Mouse (Mus musculus) hindbrain, embryonic 10.5 days (tissue): ENCODE measurements around the gene Mpzl1. TPM values are rescaled to one million over a fixed set of nuclear protein-coding genes. Genes with fewer than 3 reads are reported as not detected.
A peak's percentile ranks its signal among the peaks of the same experiment; 100 is the strongest.

Experiments used
- DNase-seq: peaks from one replicate; pipeline ENCODE4 v3.0.0-alpha.2; 2017; ENCODE audit warnings: low spot score
- H3K27ac ChIP-seq: fragments of 300-500 bp; sonication (generic); 2 replicates; pipeline ENCODE4 v1.5.1; 2016; ENCODE audit warnings: mild to moderate bottlenecking, moderate library complexity
- H3K27me3 ChIP-seq: fragments of 300-500 bp; sonication (generic); 2 replicates; pipeline ENCODE4 v1.6.1; 2016; ENCODE audit warnings: mild to moderate bottlenecking; ENCODE audit not compliant: poor library complexity, insufficient read depth, severe bottlenecking
- H3K36me3 ChIP-seq: fragments of 300-500 bp; sonication (generic); 2 replicates; pipeline ENCODE4 v1.6.1; 2016; ENCODE audit warnings: mild to moderate bottlenecking, moderate library complexity
- H3K4me1 ChIP-seq: fragments of 300-500 bp; sonication (generic); replicated peaks from 2 replicates; pipeline ENCODE4 v1.6.1; 2016; ENCODE audit warnings: mild to moderate bottlenecking
- H3K4me3 ChIP-seq: fragments of 300-500 bp; sonication (generic); 2 replicates; pipeline ENCODE4 v1.5.1; 2016; ENCODE audit warnings: mild to moderate bottlenecking, moderate library complexity
- H3K9me3 ChIP-seq: fragments of 300-500 bp; sonication (generic); 2 replicates; pipeline ENCODE4 v1.6.1; 2016; ENCODE audit warnings: mild to moderate bottlenecking, moderate library complexity
- WGBS: fragments of 180-500 bp; shearing (Covaris S2); methylation state at CpG from one replicate; pipeline ENCODE4 v1.1.7; 2016; 5-methylcytosine and 5-hydroxymethylcytosine counted together
- polyA plus RNA-seq: library from polyadenylated mRNA; unstranded; fragments of >200 nt; fragmentation: Nextera tagmentation; extraction: Ambion mirVana; gene quantifications from 2 replicates; pipeline ENCODE4 v1.2.1, GENCODE M21; 2016

Mpzl1 gene
- polyA plus RNA-seq, 1 experiment from 2014 or later, result 119 TPM

GRCm38 (mm10) chr1:165583529-165584184 is 50.7 kb downstream of the Mpzl1 start:
- Histone ChIP-seq H3K4me1 (peaks cover 13% of the 10 kb centered on the region), H3K4me3 (no peak overlapping the region), H3K9me3 (no peaks in the 10 kb centered on the region), H3K36me3 (no peaks in the 10 kb centered on the region), H3K27me3 (no peaks in the 10 kb centered on the region), H3K27ac (no peak overlapping the region)
- WGBS, result 32% methylated on average over 12 of the region's 12 CpGs
- peak; percentile 85 for DNase-seq

- H3K9me3 ChIP-seq, result no peaks in the 10 kb centered on the region
- no peak overlapping the region for H3K27ac ChIP-seq
- DNase-seq, result no peak
- H3K4me1 ChIP-seq, result peaks cover 2% of the 10 kb centered on the region; the same call in 1 of the 2 replicates
- no peaks in the 10 kb centered on the region for H3K36me3 ChIP-seq
- H3K4me3 ChIP-seq, result no peak overlapping the region
- WGBS, result 97% methylated on average over 3 of the region's 3 CpGs
- no peaks in the 10 kb centered on the region for H3K27me3 ChIP-seq
Measured at GRCm38 (mm10) chr1:165581255-165581654, 53.1 kb downstream of the Mpzl1 start.

GRCm38 (mm10) chr1:165579332-165579731 is 55.0 kb downstream of the Mpzl1 start:
- Histone ChIP-seq H3K27me3 (no peaks in the 10 kb centered on the region), H3K4me3 (no peak overlapping the region), H3K4me1 (peaks cover 2% of the 10 kb centered on the region; the same call in 1 of the 2 replicates), H3K9me3 (no peaks in the 10 kb centered on the region), H3K36me3 (no peaks in the 10 kb centered on the region), H3K27ac (no peak overlapping the region)
- DNase-seq, result no peak
- 53% methylated on average over 5 of the region's 5 CpGs for WGBS

- no peak overlapping the region for H3K27ac ChIP-seq
- H3K27me3 ChIP-seq, result no peaks in the 10 kb centered on the region
- H3K9me3 ChIP-seq, result no peaks in the 10 kb centered on the region
- H3K4me3 ChIP-seq, result no peak overlapping the region
- H3K36me3 ChIP-seq, result no peaks in the 10 kb centered on the region
- no peaks in the 10 kb centered on the region for H3K4me1 ChIP-seq
- DNase-seq, result no peak
- WGBS, result 82% methylated on average over 9 of the region's 9 CpGs
Measured at GRCm38 (mm10) chr1:165576459-165577112, 57.8 kb downstream of the Mpzl1 start.

- DNase-seq, result no peak
- Histone ChIP-seq H3K4me3 (no peak overlapping the region), H3K9me3 (no peaks in the 10 kb centered on the region), H3K27ac (no peak overlapping the region), H3K36me3 (no peaks in the 10 kb centered on the region), H3K4me1 (no peaks in the 10 kb centered on the region), H3K27me3 (no peaks in the 10 kb centered on the region)
- 80% methylated on average over 4 of the region's 4 CpGs for WGBS
Measured at GRCm38 (mm10) chr1:165576005-165576404, 58.3 kb downstream of the Mpzl1 start.

- no peaks in the 10 kb centered on the region for H3K36me3 ChIP-seq
- no peak overlapping the region for H3K4me3 ChIP-seq
- WGBS, result 75% methylated on average over 7 of the region's 7 CpGs
- no peak overlapping the region for H3K27ac ChIP-seq
- no peaks in the 10 kb centered on the region for H3K9me3 ChIP-seq
- H3K27me3 ChIP-seq, result no peaks in the 10 kb centered on the region
- DNase-seq, result no peak
- no peaks in the 10 kb centered on the region for H3K4me1 ChIP-seq
Measured at GRCm38 (mm10) chr1:165567466-165567865, 66.9 kb downstream of the Mpzl1 start.

GRCm38 (mm10) chr1:165565283-165565682 is 69.1 kb downstream of the Mpzl1 start:
- H3K27ac ChIP-seq, result no peak overlapping the region
- WGBS, result 93% methylated on average over 4 of the region's 4 CpGs
- no peaks in the 10 kb centered on the region for H3K27me3 ChIP-seq
- H3K4me3 ChIP-seq, result no peak overlapping the region
- H3K9me3 ChIP-seq, result no peaks in the 10 kb centered on the region
- H3K4me1 ChIP-seq, result no peaks in the 10 kb centered on the region
- no peaks in the 10 kb centered on the region for H3K36me3 ChIP-seq
- DNase-seq, result no peak

- H3K27ac ChIP-seq, result no peak overlapping the region
- H3K9me3 ChIP-seq, result no peaks in the 10 kb centered on the region
- no peaks in the 10 kb centered on the region for H3K4me1 ChIP-seq
- DNase-seq, result no peak
- 87% methylated on average over 9 of the region's 9 CpGs for WGBS
- H3K36me3 ChIP-seq, result no peaks in the 10 kb centered on the region
- no peak overlapping the region for H3K4me3 ChIP-seq
- no peaks in the 10 kb centered on the region for H3K27me3 ChIP-seq
Measured at GRCm38 (mm10) chr1:165559073-165559472, 75.3 kb downstream of the Mpzl1 start.

GRCm38 (mm10) chr1:165556711-165557110 is 77.6 kb downstream of the Mpzl1 start:
- H3K36me3 ChIP-seq, result no peaks in the 10 kb centered on the region

More at GRCm38 (mm10) chr1:165556711-165557110, 77.6 kb downstream of the Mpzl1 start:
- H3K27me3 ChIP-seq, result no peaks in the 10 kb centered on the region
- H3K9me3 ChIP-seq, result peaks cover 5% of the 10 kb centered on the region; the same call in 1 of the 2 replicates
- no peak overlapping the region for H3K27ac ChIP-seq
- 77% methylated on average over 2 of the region's 2 CpGs for whole genome bisulfite sequencing
- DNase-seq, result no peak
- H3K4me1 ChIP-seq, result no peaks in the 10 kb centered on the region
- no peak overlapping the region for H3K4me3 ChIP-seq

Other genes starting within 250 kb of the Mpzl1 start
- 6.4 and 6.6 TPM in 2 replicates for gene Dcaf6, start 174.1 kb downstream of the Mpzl1 start, polyA plus RNA-seq
- 87.5 and 119 TPM in 2 replicates for gene Mpc2, start 173.9 kb downstream of the Mpzl1 start, polyA plus RNA-seq
- gene Adcy10, start 149.4 kb downstream of the Mpzl1 start, polyA plus RNA-seq, result 0.07 TPM in 1 of 2 replicates, not detected in the other
- gene Rcsd1, start 75.2 kb upstream of the Mpzl1 start, polyA plus RNA-seq, result 11.2 and 11.4 TPM in 2 replicates
- gene Creg1, start 129.2 kb upstream of the Mpzl1 start, polyA plus RNA-seq, result 30.0 and 40.7 TPM in 2 replicates
- gene Cd247, start 154.1 kb upstream of the Mpzl1 start, polyA plus RNA-seq, result 1.0 and 1.2 TPM in 2 replicates